Mouse (Mus musculus) lung, adult 2 months (tissue): ENCODE results near the gene Snrpc.

Source experiments
- CTCF ChIP-seq: fragments of 200-500 bp; IDR thresholded peaks from 2 replicates; pipeline ENCODE4 v1.5.1; 2011; ENCODE audit warnings: mild to moderate bottlenecking, low read length, control low read depth; ENCODE audit not compliant: insufficient read depth
- POLR2A ChIP-seq: fragments of 200-500 bp; IDR thresholded peaks from 2 replicates; pipeline ENCODE4 v1.6.1; 2011; ENCODE audit warnings: low read depth, mild to moderate bottlenecking, control low read depth, low read length, borderline replicate concordance; ENCODE audit errors: extremely low read depth

DNA sequence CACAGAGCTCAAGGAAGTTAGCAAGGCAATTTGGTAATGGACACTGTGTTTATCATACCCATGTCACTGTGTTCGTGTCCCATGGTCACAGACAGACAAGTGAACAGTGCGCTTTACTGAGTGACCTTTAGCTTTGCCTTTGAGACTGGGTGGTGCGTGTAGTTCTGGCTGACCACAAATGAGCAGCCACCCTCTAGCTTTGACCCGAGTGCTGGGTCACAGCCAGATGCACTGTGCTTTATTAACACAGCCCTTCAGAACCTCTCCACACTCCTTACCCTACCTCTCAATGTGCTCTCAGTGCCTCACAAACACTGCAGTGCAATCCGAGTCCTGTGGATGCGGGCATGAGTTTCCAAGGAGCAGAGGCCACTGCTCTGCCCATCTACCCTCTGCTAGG is 44.8 kb upstream of the Snrpc start:
- no peak for TF ChIP-seq POLR2A
- TF ChIP-seq CTCF, result no peak
